Mouse (Mus musculus): ENCODE measurements at regions not wholly inside any gene's neighbourhood (a gene's known extent, or its start where the extent isn't known, plus 50 kb on each side); places are given as distances from the start of the nearest gene placed in this dataset.

- Histone ChIP-seq H3K9ac (replicated peaks; ENCODE audit: low read depth, low read length) (no peak overlapping the region), H3K4me3 (ENCODE audit: low read depth, low read length) (no peak overlapping the region), H3K9me3 (ENCODE audit: control insufficient read depth, low read length) (no peaks in the 10 kb centered on the region), H3K4me2 (ENCODE audit: low read depth, low read length) (no peak overlapping the region), H3K36me3 (ENCODE audit: control insufficient read depth, insufficient read depth, low read length) (no peaks in the 10 kb centered on the region), H3K27me3 (ENCODE audit: control insufficient read depth, insufficient read depth, low read length) (no peaks in the 10 kb centered on the region), H3K27ac (ENCODE audit: low read depth, low read length) (no peak overlapping the region), H3K4me1 (ENCODE audit: control insufficient read depth, insufficient read depth, low read length) (no peaks in the 10 kb centered on the region)
- 80% methylated on average over 2 of the region's 2 CpGs for WGBS
- no peak for ATAC-seq (ENCODE audit: low read depth)
Measured at GRCm38 (mm10) chr10:8667244-8667643, 148.6 kb upstream of the Ust start.

DNA sequence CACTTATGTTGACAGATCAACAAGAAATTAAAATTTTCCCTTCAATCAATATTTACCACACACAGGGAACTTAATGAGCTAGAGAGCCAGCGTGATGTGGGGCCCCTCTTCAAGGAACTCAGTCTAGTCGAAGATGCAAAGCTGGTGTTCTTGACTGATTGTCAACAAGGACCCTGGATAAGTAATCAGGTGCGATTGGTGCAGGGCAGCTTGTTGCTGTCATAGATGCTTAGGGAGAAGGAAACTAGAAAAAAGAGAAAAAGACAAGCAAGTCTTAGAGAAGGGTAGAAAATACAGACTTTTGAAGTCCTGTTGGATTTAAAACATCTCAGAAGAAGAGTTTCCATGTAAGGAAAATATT lies 140.3 kb upstream of the Ust start:
- H3K4me1 ChIP-seq (ENCODE audit: control insufficient read depth, insufficient read depth, low read length) = no peaks in the 10 kb centered on the region
- no peaks in the 10 kb centered on the region for H3K9me3 ChIP-seq (ENCODE audit: control insufficient read depth, low read length)
- H3K27me3 ChIP-seq (ENCODE audit: control insufficient read depth, insufficient read depth, low read length) = no peaks in the 10 kb centered on the region
- no peak overlapping the region for H3K4me2 ChIP-seq (ENCODE audit: low read depth, low read length)
- no peak overlapping the region for H3K4me3 ChIP-seq (ENCODE audit: low read depth, low read length)
- 88% methylated on average over 3 of the region's 3 CpGs for WGBS
- H3K36me3 ChIP-seq (ENCODE audit: control insufficient read depth, insufficient read depth, low read length) = no peaks in the 10 kb centered on the region
- H3K9ac ChIP-seq (replicated peaks; ENCODE audit: low read depth, low read length) = no peak overlapping the region
- no peak overlapping the region for H3K27ac ChIP-seq (ENCODE audit: low read depth, low read length)
- ATAC-seq (ENCODE audit: low read depth) = no peak

- H3K27me3 ChIP-seq (ENCODE audit: control insufficient read depth, insufficient read depth, low read length) = no peaks in the 10 kb centered on the region
- no peak overlapping the region for H3K4me2 ChIP-seq (ENCODE audit: low read depth, low read length)
- no peak overlapping the region for H3K4me3 ChIP-seq (ENCODE audit: low read depth, low read length)
- ATAC-seq (ENCODE audit: low read depth) = no peak
- H3K4me1 ChIP-seq (ENCODE audit: control insufficient read depth, insufficient read depth, low read length) = no peaks in the 10 kb centered on the region
- H3K36me3 ChIP-seq (ENCODE audit: control insufficient read depth, insufficient read depth, low read length) = no peaks in the 10 kb centered on the region
- WGBS = 94% methylated on average over 6 of the region's 6 CpGs
- H3K27ac ChIP-seq (ENCODE audit: low read depth, low read length) = no peak overlapping the region
- no peaks in the 10 kb centered on the region for H3K9me3 ChIP-seq (ENCODE audit: control insufficient read depth, low read length)
- no peak overlapping the region for H3K9ac ChIP-seq (replicated peaks; ENCODE audit: low read depth, low read length)
Measured at GRCm38 (mm10) chr10:8658024-8658933, 139.7 kb upstream of the Ust start.

DNA sequence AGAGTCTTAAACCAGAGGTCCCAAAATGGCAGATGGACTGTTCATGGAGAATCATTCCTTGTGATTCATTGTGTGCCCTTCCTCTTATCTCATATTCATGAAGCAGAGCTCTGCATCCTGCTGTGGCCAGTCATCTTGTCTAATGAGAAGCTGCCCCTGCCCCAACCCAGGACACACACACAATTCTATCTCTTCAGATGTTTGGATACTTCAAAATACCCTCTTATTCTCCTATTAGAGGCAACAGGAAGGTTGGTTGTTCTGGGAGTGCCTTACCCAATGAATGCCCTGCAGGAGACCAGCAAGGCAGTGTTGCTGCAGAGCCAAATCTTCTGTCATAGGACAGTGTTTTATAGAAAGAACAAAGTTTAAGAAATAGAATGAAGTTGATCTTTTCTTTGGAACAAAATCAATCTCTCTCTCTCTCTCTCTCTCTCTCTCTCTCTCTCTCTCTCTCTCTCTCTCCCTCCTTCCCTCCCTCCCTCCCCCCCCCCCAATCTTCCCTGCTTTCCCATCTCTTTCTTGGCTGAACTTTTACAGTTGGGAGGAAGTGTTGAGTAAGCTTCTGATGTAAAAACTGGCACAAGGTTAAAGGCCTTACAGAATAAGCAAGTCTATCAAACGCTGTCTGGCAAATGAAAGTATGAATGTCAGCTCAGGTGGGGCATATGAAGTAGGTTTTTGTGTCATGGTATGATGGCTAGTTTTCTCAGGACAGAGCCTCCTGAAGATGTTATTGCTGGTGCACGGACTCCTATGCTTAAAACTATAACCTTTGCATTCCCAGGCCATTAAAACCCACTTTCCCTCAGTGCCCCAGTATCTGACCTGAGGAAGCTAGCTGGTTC lies 138.8 kb upstream of the Ust start:
- 90% methylated on average over 2 of the region's 2 CpGs for WGBS
- no peak for ATAC-seq (ENCODE audit: low read depth)
- no peak overlapping the region for H3K27ac ChIP-seq (ENCODE audit: low read depth, low read length)
- H3K9ac ChIP-seq (replicated peaks; ENCODE audit: low read depth, low read length) = no peak overlapping the region
- no peaks in the 10 kb centered on the region for H3K27me3 ChIP-seq (ENCODE audit: control insufficient read depth, insufficient read depth, low read length)
- H3K4me1 ChIP-seq (ENCODE audit: control insufficient read depth, insufficient read depth, low read length) = no peaks in the 10 kb centered on the region
- H3K9me3 ChIP-seq (ENCODE audit: control insufficient read depth, low read length) = no peaks in the 10 kb centered on the region
- no peak overlapping the region for H3K4me2 ChIP-seq (ENCODE audit: low read depth, low read length)
- no peak overlapping the region for H3K4me3 ChIP-seq (ENCODE audit: low read depth, low read length)
- no peaks in the 10 kb centered on the region for H3K36me3 ChIP-seq (ENCODE audit: control insufficient read depth, insufficient read depth, low read length)

DNA sequence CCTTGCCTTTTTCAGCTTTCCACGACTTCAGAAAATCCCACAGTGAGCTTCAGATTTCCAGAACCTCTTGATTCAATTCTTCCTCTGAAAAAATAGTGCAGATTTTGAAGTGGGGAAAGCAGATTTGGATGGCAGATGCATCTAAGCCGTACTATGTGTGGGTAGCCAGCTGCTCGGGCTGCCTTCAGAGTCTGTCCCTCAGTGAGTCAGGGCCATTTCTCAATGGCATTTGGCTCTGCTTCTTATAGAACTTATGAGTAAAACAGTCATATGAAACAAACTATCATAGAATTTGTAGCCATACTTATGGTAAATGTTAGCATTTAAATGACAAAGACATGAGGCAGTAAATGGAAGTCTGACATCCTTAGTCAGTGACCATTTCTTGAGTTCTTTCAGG lies 135.0 kb upstream of the Ust start:
- Histone ChIP-seq H3K27me3 (ENCODE audit: control insufficient read depth, insufficient read depth, low read length) (no peaks in the 10 kb centered on the region), H3K9ac (replicated peaks; ENCODE audit: low read depth, low read length) (no peak overlapping the region), H3K4me1 (ENCODE audit: control insufficient read depth, insufficient read depth, low read length) (no peaks in the 10 kb centered on the region), H3K36me3 (ENCODE audit: control insufficient read depth, insufficient read depth, low read length) (no peaks in the 10 kb centered on the region), H3K4me3 (ENCODE audit: low read depth, low read length) (no peak overlapping the region), H3K4me2 (ENCODE audit: low read depth, low read length) (no peak overlapping the region), H3K27ac (ENCODE audit: low read depth, low read length) (no peak overlapping the region), H3K9me3 (ENCODE audit: control insufficient read depth, low read length) (no peaks in the 10 kb centered on the region)
- WGBS = 90% methylated on average over 3 of the region's 3 CpGs
- ATAC-seq (ENCODE audit: low read depth) = no peak

DNA sequence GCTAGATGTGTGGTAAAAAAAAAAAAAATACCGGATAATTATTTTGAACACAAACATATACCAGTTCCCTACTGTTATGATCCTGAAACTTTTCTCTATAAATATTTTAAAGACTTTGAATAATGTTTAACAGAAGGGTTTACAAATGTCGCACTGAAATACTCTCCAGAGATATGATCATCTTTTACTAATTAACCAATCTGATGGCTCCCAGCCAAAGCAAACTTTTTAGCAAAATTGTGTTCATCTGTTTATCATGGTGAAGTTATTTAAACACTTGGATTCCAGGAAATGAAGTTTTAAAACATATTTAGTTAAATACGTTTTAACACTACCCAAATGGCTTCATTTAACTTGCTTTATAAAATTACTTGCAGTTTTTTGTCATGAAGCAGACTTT lies 123.6 kb upstream of the Ust start:
- Histone ChIP-seq H3K4me2 (ENCODE audit: low read depth, low read length) (no peak overlapping the region), H3K27me3 (ENCODE audit: control insufficient read depth, insufficient read depth, low read length) (no peaks in the 10 kb centered on the region), H3K4me3 (ENCODE audit: low read depth, low read length) (no peak overlapping the region), H3K27ac (ENCODE audit: low read depth, low read length) (no peak overlapping the region), H3K9ac (replicated peaks; ENCODE audit: low read depth, low read length) (no peak overlapping the region), H3K4me1 (ENCODE audit: control insufficient read depth, insufficient read depth, low read length) (no peaks in the 10 kb centered on the region), H3K36me3 (ENCODE audit: control insufficient read depth, insufficient read depth, low read length) (no peaks in the 10 kb centered on the region), H3K9me3 (ENCODE audit: control insufficient read depth, low read length) (no peaks in the 10 kb centered on the region)
- ATAC-seq (ENCODE audit: low read depth) = no peak
- 88% methylated on average over 3 of the region's 3 CpGs for WGBS

DNA sequence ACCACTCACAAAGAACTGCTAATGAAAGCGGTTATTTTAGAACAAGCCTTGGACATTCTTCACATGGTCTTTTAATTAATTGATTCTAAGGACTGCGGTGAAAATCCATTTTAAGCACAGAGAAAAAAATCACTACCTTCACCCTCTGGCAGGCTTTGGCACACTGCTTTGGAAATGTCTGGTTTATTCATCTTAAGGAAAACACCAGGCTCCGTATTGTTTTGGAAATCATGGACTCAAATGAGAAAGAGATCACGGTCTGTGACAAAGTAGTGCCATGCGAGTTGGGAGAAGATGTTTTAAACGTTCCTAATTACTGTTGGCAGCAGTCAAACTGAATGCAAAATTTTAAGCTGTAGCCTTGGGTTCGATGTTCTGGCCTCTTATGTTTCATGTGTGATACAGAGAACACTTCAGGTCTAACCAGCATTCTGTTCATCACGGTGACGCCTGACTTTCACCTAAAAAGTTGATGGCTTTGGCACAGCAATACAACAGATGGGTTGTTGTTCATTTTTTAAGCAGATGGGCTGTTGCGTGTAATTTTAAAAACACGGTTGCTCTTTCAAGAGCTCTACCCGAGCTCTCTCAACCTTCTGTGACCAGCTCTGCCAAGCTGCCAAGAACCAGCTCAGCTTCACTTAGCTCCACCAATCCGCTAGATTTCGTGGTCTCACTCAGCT lies 105.7 kb upstream of the Ust start:
- Histone ChIP-seq H3K36me3 (ENCODE audit: control insufficient read depth, insufficient read depth, low read length) (no peaks in the 10 kb centered on the region), H3K4me1 (ENCODE audit: control insufficient read depth, insufficient read depth, low read length) (no peaks in the 10 kb centered on the region), H3K9me3 (ENCODE audit: control insufficient read depth, low read length) (no peaks in the 10 kb centered on the region), H3K27ac (ENCODE audit: low read depth, low read length) (no peak overlapping the region), H3K4me3 (ENCODE audit: low read depth, low read length) (no peak overlapping the region), H3K9ac (replicated peaks; ENCODE audit: low read depth, low read length) (no peak overlapping the region), H3K27me3 (ENCODE audit: control insufficient read depth, insufficient read depth, low read length) (no peaks in the 10 kb centered on the region), H3K4me2 (ENCODE audit: low read depth, low read length) (no peak overlapping the region)
- 86% methylated on average over 14 of the region's 14 CpGs for WGBS
- ATAC-seq (ENCODE audit: low read depth) = no peak

DNA sequence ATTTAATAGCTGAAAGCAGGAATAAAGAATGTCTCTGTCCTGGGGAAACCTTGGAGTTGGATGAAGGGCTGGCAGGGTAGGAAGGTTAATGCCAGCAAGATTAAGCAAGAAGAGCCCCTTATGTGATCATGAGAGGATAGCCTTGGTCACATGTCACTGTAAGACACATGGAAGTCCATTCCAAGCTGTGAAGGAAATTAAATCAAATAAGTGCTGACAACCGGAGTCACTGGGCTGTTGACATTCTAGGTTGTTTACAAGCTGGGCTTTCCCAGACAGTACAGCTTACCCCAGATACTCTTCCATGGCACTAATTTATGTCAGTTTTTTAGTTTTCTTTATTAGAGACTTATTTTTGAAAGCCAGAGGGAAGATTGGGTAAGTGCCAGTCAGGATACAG lies 100.1 kb upstream of the Ust start:
- H3K9me3 ChIP-seq (ENCODE audit: control insufficient read depth, low read length) = no peaks in the 10 kb centered on the region
- no peak for ATAC-seq (ENCODE audit: low read depth)
- no peak overlapping the region for H3K27ac ChIP-seq (ENCODE audit: low read depth, low read length)
- H3K9ac ChIP-seq (replicated peaks; ENCODE audit: low read depth, low read length) = no peak overlapping the region
- WGBS = 79% methylated on average over 1 of the region's 1 CpGs
- no peak overlapping the region for H3K4me3 ChIP-seq (ENCODE audit: low read depth, low read length)
- no peaks in the 10 kb centered on the region for H3K4me1 ChIP-seq (ENCODE audit: control insufficient read depth, insufficient read depth, low read length)
- no peaks in the 10 kb centered on the region for H3K27me3 ChIP-seq (ENCODE audit: control insufficient read depth, insufficient read depth, low read length)
- H3K4me2 ChIP-seq (ENCODE audit: low read depth, low read length) = no peak overlapping the region
- no peaks in the 10 kb centered on the region for H3K36me3 ChIP-seq (ENCODE audit: control insufficient read depth, insufficient read depth, low read length)
